Mouse (Mus musculus): ENCODE measurements around the gene Fgf11. TPM values are rescaled to one million over a fixed set of nuclear protein-coding genes. Genes with fewer than 3 reads are reported as not detected.

The Fgf11 gene
- total RNA-seq, 2 experiments from 2014 or later, result 0.21 to 0.52 TPM

- no peak for ATAC-seq (replicated peaks; ENCODE audit: poor library complexity)
Observed at GRCm38 (mm10) chr11:69789431-69789830, 12.2 kb downstream of the Fgf11 start.

GRCm38 (mm10) chr11:69787306-69787705, 14.4 kb downstream of the Fgf11 start:
- ATAC-seq (replicated peaks; ENCODE audit: poor library complexity), result no peak

DNA sequence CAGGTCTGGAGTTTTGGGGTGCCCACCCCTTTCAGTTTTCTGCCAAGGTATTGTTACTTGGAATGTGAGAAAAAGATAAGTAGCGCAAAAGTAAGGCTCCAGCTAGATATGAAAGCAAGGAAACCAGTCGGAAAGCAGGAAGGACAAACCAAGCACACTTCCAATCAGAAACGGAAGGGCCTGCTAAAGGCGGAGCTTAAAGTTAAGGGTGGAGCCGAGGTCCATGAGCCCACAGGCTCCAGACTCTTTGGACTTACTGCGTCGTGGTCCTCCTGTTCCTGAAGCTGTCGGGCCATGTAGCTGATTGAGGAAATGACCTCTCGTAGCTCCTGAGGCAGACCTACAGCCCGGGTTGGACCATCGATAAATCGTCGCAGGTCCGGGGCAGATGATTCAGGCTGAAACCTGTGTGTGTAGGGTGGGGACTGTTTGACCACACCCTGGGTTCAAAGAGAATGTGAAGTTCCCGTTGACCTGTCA, 16.8 kb downstream of the Fgf11 start:
- ATAC-seq (replicated peaks; ENCODE audit: poor library complexity), result peak; percentile 96

GRCm38 (mm10) chr11:69781828-69782227, 19.8 kb downstream of the Fgf11 start:
- no peak for ATAC-seq (replicated peaks; ENCODE audit: poor library complexity)

DNA sequence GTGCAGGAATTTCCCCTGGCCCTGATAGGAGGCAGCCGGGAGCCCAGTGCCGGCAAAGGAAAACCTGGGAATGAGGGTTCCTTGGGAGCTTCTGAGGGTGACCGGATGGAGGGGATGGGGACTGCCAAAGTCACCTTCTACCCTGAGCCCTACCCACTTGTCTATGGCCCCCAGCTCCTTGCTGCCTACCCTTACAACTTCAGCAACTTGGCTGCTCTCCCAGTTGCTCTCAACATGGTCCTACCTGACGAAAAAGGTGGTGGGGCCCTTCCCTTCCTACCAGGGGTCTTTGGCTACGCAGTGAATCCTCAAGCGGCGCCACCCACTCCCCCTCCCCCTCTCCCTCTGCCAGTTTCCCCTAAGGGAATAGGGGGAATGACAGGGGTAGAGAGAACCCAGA, 22.7 kb downstream of the Fgf11 start:
- no peak for ATAC-seq (replicated peaks; ENCODE audit: poor library complexity)

DNA sequence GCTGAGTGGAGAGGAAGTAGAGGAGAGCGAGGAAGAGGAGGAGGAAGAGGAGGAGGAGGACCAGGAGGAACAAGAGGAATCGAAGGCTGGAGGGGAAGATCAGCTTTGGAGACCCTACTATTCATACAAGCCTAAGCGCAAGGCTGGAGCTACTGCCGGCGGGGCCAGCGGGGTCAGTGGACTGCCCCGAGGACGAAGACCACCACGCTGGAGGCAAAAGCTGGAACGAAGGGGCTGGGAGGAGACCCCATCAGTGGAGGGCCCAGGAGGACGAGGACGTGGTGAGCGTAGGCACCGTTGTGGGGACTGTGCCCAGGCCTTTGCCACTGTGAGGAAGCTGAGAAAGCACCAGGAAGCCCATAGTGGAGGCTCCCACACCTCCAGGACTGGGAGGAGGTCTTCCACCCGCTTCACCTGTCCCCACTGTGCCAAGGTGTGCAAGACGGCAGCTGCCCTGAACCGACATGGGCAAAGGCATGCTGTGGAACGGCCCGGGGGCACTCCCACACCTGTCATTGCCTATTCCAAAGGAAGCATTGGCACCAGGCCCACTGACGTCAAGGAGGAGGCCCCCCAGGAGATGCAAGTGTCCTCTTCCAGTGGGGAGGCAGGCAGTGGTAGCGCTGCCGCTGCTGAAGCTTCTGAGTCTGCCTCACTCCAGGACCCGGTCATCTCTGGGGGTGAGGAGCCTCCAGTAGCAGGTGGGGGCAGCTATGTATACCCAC, 23.2 kb downstream of the Fgf11 start:
- no peak for ATAC-seq (replicated peaks; ENCODE audit: poor library complexity)

DNA sequence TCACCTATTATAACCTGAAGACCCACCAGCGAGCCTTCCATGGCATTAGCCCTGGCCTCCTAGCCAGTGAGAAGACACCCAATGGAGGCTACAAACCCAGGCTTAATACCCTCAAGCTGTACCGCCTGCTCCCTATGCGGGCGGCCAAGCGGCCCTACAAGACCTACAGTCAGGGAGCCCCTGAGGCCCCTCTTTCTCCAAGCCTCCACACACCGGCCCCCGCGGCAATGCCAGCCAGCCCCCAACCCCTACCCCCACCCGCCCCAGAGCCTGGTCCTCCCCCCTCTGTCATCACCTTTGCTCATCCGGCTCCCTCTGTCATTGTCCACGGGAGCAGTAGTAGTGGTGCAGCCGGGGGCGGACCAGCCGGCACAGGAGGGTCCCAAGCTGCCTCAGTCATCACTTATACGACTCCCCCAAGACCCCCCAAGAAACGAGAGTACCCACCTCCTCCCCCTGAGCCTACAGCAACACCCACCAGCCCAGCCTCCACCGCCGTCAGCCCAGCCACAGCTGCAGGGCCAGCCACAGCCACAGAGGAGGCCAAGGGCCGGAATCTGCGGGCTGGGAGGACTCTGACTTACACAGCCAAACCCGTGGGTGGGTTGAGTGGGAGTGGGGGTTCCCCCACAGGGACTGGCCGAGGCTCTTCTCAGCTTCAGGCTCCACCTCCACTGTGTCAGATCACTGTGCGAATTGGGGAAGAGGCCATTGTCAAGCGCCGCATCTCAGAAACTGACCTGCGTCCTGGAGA, 24.0 kb downstream of the Fgf11 start:
- ATAC-seq (replicated peaks; ENCODE audit: poor library complexity), result no peak; the same call in 1 of the 2 replicates

DNA sequence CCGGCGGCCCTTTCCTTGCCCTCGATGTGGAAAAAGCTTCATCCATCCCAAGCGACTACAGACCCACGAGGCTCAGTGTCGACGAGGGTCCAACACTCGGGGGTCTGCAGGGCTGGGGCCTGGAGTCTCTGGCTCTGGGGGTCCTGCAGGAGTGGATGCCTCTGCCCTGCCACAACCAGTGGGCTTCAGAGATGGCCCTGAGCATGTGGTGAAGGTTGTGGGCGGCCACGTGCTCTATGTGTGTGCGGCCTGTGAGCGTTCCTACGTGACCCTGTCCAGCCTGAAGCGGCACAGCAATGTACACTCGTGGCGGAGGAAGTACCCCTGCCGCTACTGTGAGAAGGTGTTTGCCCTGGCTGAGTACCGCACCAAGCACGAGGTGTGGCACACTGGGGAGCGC, 25.2 kb downstream of the Fgf11 start:
- ATAC-seq (replicated peaks; ENCODE audit: poor library complexity), result no peak

DNA sequence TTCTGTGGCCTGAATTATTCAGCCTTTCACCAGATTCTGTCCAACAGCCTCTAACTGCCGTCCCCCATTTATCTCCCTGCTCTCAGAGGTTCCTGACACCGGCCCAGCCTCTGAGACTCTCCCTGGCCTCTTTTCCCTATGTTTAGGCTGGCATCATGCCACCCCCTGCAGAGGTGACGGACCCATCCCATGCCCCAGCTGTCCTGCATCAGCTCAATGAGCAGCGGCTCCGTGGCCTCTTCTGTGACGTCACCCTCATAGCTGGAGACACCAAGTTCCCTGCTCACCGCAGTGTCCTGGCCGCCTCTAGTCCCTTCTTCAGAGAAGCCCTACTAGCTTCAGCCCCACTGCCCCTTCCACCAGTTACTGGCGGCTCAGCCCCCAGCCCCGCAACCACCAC, 25.9 kb downstream of the Fgf11 start:
- no peak for ATAC-seq (replicated peaks; ENCODE audit: poor library complexity)

GRCm38 (mm10) chr11:69774961-69775360, 26.7 kb downstream of the Fgf11 start:
- ATAC-seq (replicated peaks; ENCODE audit: poor library complexity), result no peak

- no peak for ATAC-seq (replicated peaks; ENCODE audit: poor library complexity)
Observed at GRCm38 (mm10) chr11:69767625-69767909, 34.1 kb downstream of the Fgf11 start.

DNA sequence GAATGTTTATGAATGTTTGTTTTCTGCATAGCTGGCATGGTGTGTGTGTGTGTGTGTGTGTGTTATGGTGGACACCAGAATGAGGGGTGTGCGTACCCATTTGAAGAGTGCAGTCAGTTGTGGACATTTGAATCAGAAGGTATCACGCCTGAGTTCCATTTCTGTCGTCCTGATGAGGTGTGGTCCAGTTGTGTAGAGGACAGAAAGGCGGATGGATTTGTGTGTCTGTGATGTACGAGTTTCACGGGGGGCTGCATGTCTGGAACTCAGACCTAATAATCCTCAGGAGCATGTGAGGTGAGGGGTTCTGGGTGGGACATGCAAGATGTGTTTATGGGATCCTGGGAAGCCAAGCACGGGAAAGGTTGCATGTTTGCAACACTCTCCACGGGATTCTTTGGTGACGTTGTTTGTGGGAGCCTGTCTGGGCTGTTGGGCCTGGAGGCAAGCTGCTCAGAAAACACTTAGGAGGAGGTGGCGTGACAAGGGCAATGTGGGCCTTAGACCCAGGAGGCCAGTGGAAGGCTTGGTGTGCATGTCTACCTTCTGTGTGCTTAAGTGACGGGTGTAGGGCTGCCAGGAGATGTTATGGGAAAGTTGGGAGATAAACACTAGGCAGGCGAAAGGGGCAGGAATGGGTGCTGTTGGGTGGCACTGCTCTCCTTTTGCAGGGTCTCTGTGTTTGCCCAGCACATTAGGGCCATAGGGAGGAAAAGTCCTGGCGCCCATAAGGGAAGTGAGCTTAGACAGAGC, 34.6 kb downstream of the Fgf11 start:
- ATAC-seq (replicated peaks; ENCODE audit: poor library complexity), result no peak

- ATAC-seq (replicated peaks; ENCODE audit: poor library complexity), result peak; percentile 87
Observed at GRCm38 (mm10) chr11:69766126-69766609, 35.5 kb downstream of the Fgf11 start.

GRCm38 (mm10) chr11:69765221-69766125, 36.2 kb downstream of the Fgf11 start, which contains the start of gene Zbtb4:
TSS of gene Zbtb4 (plus strand) at chr11:69765912.
- ATAC-seq (replicated peaks; ENCODE audit: poor library complexity), result 0 out of 2 replicates have a peak, but pooled peaks have one; percentile 9

GRCm38 (mm10) chr11:69763551-69763950, 38.1 kb downstream of the Fgf11 start:
- ATAC-seq (replicated peaks; ENCODE audit: poor library complexity), result no peak

GRCm38 (mm10) chr11:69761868-69762267, 39.8 kb downstream of the Fgf11 start, which contains the start of gene Slc35g3:
TSS of gene Slc35g3 (minus strand) at chr11:69761968.
- no peak for ATAC-seq (replicated peaks; ENCODE audit: poor library complexity)

GRCm38 (mm10) chr11:69760901-69761200, 40.8 kb downstream of the Fgf11 start:
- ATAC-seq (replicated peaks; ENCODE audit: poor library complexity), result no peak

DNA sequence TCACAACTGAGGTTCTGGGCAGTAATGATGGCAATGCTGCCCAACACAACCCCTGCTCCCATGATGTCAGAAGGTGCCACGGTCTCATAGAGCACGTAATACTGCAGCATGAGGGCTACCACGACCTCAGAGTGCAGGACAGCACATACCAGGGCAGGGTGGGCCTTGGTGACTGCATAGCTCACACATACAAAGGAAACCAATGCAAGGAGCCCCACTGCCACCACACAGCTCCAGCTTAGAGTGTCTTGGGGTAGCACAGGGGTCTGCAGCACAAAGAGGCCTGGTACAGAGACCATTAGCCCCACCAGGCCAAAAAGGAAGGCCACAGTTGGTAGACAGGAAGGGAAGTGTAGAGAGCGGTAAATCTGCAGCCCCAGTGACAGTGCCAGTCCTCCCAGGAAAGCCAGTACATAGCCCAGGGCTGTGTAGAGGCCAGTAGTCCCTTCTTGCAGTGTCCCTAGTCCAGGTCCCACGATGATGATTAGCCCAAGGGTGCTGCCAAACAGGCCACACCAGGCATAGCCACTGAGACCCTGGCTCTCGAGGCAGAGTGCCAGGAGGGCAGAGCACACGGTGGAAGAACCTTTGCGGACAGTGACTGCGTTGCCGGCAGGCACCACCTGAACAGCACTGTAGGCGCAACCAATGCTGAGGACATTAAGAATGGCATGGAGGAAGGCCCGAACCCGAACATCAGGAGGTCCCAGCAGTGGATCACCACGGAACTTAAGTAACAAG, 41.3 kb downstream of the Fgf11 start:
- ATAC-seq (replicated peaks; ENCODE audit: poor library complexity), result no peak

DNA sequence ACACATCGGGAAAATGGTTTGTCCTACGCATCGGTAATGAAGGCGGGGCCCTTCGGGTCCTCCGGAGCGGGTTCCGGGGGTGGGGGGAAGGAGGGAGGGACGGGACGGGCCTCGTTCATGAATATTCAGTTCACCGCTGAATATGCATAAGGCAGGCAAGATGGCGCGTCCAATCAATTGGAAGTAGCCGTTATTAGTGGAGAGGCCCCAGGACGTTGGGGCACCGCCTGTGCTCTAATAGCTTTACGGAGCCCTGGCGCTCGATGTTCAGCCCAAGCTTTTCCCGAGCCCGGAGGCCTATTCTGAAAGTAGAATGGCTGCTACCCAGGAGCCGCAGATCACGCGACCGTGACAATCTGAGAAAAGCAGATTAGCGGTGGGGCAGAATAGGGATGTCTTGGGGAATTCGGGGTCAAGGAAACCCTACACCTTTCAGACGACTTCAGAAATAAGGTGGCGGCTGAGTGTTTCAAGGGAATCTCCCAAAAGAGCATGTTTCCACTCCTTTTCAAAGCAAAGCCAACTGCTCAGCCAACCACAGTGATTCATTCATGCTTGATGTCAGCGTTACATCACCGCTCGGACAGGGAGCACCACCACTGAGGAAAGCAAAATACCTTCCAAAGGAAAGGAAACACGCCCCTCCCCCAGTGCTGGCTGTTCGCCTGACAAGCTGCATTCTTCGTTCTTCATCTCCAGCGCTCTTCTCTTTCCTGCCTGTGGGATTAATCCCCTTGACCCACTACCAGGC, 42.5 kb downstream of the Fgf11 start:
- ATAC-seq (replicated peaks; ENCODE audit: poor library complexity), result peak; percentile 57
